Mouse (Mus musculus): ENCODE data around the gene 2810006K23Rik.
"Not testable (repeated sequence)": the region's sequence is repeated elsewhere in the genome, so short reads cannot be mapped to it uniquely, and the experiment has no call there.

Gene 2810006K23Rik

GRCm38 (mm10) chr5:124349196-124349595 lies 21.3 kb downstream of the 2810006K23Rik start:
- DNase-seq (ENCODE audit: low read depth, low spot score): no peak

- no peak for DNase-seq (ENCODE audit: low read depth, low spot score)
These were observed 22.5 kb downstream of the 2810006K23Rik start for GRCm38 (mm10) chr5:124350350-124350749.

GRCm38 (mm10) chr5:124351111-124351560 lies 23.2 kb downstream of the 2810006K23Rik start:
- DNase-seq (ENCODE audit: low read depth, low spot score): peak; percentile 71

- no peak for DNase-seq (ENCODE audit: low read depth, low spot score)
These were observed 23.7 kb downstream of the 2810006K23Rik start for GRCm38 (mm10) chr5:124351604-124352003.

GRCm38 (mm10) chr5:124352141-124352920 lies 24.4 kb downstream of the 2810006K23Rik start:
- DNase-seq (ENCODE audit: low read depth, low spot score): peak; percentile 75

GRCm38 (mm10) chr5:124353011-124353725 lies 25.3 kb downstream of the 2810006K23Rik start:
- DNase-seq (ENCODE audit: low read depth, low spot score): no peak

- no peak for DNase-seq (ENCODE audit: low read depth, low spot score)
These were observed 26.0 kb downstream of the 2810006K23Rik start for GRCm38 (mm10) chr5:124353726-124354547.

- no peak for DNase-seq (ENCODE audit: low read depth, low spot score)
These were observed 26.9 kb downstream of the 2810006K23Rik start for GRCm38 (mm10) chr5:124354574-124355424.

- DNase-seq (ENCODE audit: low read depth, low spot score): no peak
These were observed 27.6 kb downstream of the 2810006K23Rik start for GRCm38 (mm10) chr5:124355425-124355959.

- DNase-seq (ENCODE audit: low read depth, low spot score): no peak
These were observed 28.8 kb downstream of the 2810006K23Rik start for GRCm38 (mm10) chr5:124356695-124357094.

- DNase-seq (ENCODE audit: low read depth, low spot score): no peak
These were observed 31.8 kb downstream of the 2810006K23Rik start for GRCm38 (mm10) chr5:124359641-124360040.

- not testable (repeated sequence) for DNase-seq (ENCODE audit: low read depth, low spot score)
These were observed 35.1 kb downstream of the 2810006K23Rik start, which contains the start of gene Cdk2ap1 for GRCm38 (mm10) chr5:124362982-124363381. Cdk2ap1 (minus strand) TSS chr5:124363082.

GRCm38 (mm10) chr5:124364173-124364918 lies 36.5 kb downstream of the 2810006K23Rik start:
- DNase-seq (ENCODE audit: low read depth, low spot score): no peak

- DNase-seq (ENCODE audit: low read depth, low spot score): no peak
These were observed 37.9 kb downstream of the 2810006K23Rik start for GRCm38 (mm10) chr5:124365754-124366153.

- DNase-seq (ENCODE audit: low read depth, low spot score): no peak
These were observed 38.8 kb downstream of the 2810006K23Rik start for GRCm38 (mm10) chr5:124366721-124367120.

GRCm38 (mm10) chr5:124374298-124374697 lies 46.4 kb downstream of the 2810006K23Rik start:
- no peak for DNase-seq (ENCODE audit: low read depth, low spot score)

- no peak for DNase-seq (ENCODE audit: low read depth, low spot score)
These were observed 48.5 kb downstream of the 2810006K23Rik start for GRCm38 (mm10) chr5:124376401-124376800.

- no peak for DNase-seq (ENCODE audit: low read depth, low spot score)
These were observed 49.3 kb downstream of the 2810006K23Rik start for GRCm38 (mm10) chr5:124377149-124377548.

GRCm38 (mm10) chr5:124380121-124380520 lies 52.2 kb downstream of the 2810006K23Rik start:
- DNase-seq (ENCODE audit: low read depth, low spot score): no peak

GRCm38 (mm10) chr5:124387932-124388331 lies 60.0 kb downstream of the 2810006K23Rik start:
- DNase-seq (ENCODE audit: low read depth, low spot score): peak; percentile 19

All from retina, postnatal 7 days (tissue).